Mouse (Mus musculus): ENCODE results near the gene Lamtor1. TPM values are rescaled to one million over a fixed set of nuclear protein-coding genes. Genes with fewer than 3 reads are reported as not detected.

The Lamtor1 gene
- 9.2 TPM for polyA plus RNA-seq (2014; fragmentation: Illumina TruSeq; extraction: RNeasy Lipid Tissue Mini Kit (QIAGEN cat#74804); ENCODE audit: low read depth, low replicate concordance)

GRCm38 (mm10) chr7:101905561-101906286 is at the start of gene Lamtor1:
Lamtor1 (plus strand) TSS chr7:101905904.

GRCm38 (mm10) chr7:101857094-101857493 is 48.6 kb upstream of the Lamtor1 start, which contains the start of gene Folr2:
Folr2 (minus strand) TSS chr7:101857194.

GRCm38 (mm10) chr7:101863415-101863814 is 42.3 kb upstream of the Lamtor1 start, which contains the start of gene Anapc15:
Anapc15 (plus strand) TSS chr7:101863715.

GRCm38 (mm10) chr7:101870629-101871028 is 35.1 kb upstream of the Lamtor1 start, which contains the start of gene Folr1:
Folr1 (minus strand) TSS chr7:101870788.

GRCm38 (mm10) chr7:101906287-101906681 is 580 bp downstream of the Lamtor1 start, which contains the start of gene Tomt:
Tomt (minus strand) TSS chr7:101906359.

GRCm38 (mm10) chr7:101933751-101934240 is 28.1 kb downstream of the Lamtor1 start, which contains the start of the genes Lrrc51 and Numa1:
Lrrc51 (minus strand) TSS chr7:101933895.
Numa1 (plus strand) TSS chr7:101934111.

Other genes starting within 250 kb of the Lamtor1 start
- gene Clpb, start 242.3 kb upstream of the Lamtor1 start, polyA plus RNA-seq (2014; fragmentation: Illumina TruSeq; extraction: RNeasy Lipid Tissue Mini Kit (QIAGEN cat#74804); ENCODE audit: low read depth, low replicate concordance): 5.5 TPM
- not detected for gene Phox2a, start 87.6 kb upstream of the Lamtor1 start, polyA plus RNA-seq (2014; fragmentation: Illumina TruSeq; extraction: RNeasy Lipid Tissue Mini Kit (QIAGEN cat#74804); ENCODE audit: low read depth, low replicate concordance)
- gene Inppl1, start 67.7 kb upstream of the Lamtor1 start, polyA plus RNA-seq (2014; fragmentation: Illumina TruSeq; extraction: RNeasy Lipid Tissue Mini Kit (QIAGEN cat#74804); ENCODE audit: low read depth, low replicate concordance): 8.3 TPM
- 6.8 TPM for gene Folr2, start 48.7 kb upstream of the Lamtor1 start, polyA plus RNA-seq (2014; fragmentation: Illumina TruSeq; extraction: RNeasy Lipid Tissue Mini Kit (QIAGEN cat#74804); ENCODE audit: low read depth, low replicate concordance)
- gene Anapc15, start 42.2 kb upstream of the Lamtor1 start, polyA plus RNA-seq (2014; fragmentation: Illumina TruSeq; extraction: RNeasy Lipid Tissue Mini Kit (QIAGEN cat#74804); ENCODE audit: low read depth, low replicate concordance): 11.5 TPM
- gene Folr1, start 35.1 kb upstream of the Lamtor1 start, polyA plus RNA-seq (2014; fragmentation: Illumina TruSeq; extraction: RNeasy Lipid Tissue Mini Kit (QIAGEN cat#74804); ENCODE audit: low read depth, low replicate concordance): not detected
- gene Tomt, start 455 bp downstream of the Lamtor1 start, polyA plus RNA-seq (2014; fragmentation: Illumina TruSeq; extraction: RNeasy Lipid Tissue Mini Kit (QIAGEN cat#74804); ENCODE audit: low read depth, low replicate concordance): not detected
- 2.3 TPM for gene Lrrc51, start 28.0 kb downstream of the Lamtor1 start, polyA plus RNA-seq (2014; fragmentation: Illumina TruSeq; extraction: RNeasy Lipid Tissue Mini Kit (QIAGEN cat#74804); ENCODE audit: low read depth, low replicate concordance)
- gene Numa1, start 28.2 kb downstream of the Lamtor1 start, polyA plus RNA-seq (2014; fragmentation: Illumina TruSeq; extraction: RNeasy Lipid Tissue Mini Kit (QIAGEN cat#74804); ENCODE audit: low read depth, low replicate concordance): 11.2 TPM
- 21.1 TPM for gene Il18bp, start 112.8 kb downstream of the Lamtor1 start, polyA plus RNA-seq (2014; fragmentation: Illumina TruSeq; extraction: RNeasy Lipid Tissue Mini Kit (QIAGEN cat#74804); ENCODE audit: low read depth, low replicate concordance)
- 12.2 TPM for gene Rnf121, start 159.6 kb downstream of the Lamtor1 start, polyA plus RNA-seq (2014; fragmentation: Illumina TruSeq; extraction: RNeasy Lipid Tissue Mini Kit (QIAGEN cat#74804); ENCODE audit: low read depth, low replicate concordance)
- gene Xndc1, start 159.6 kb downstream of the Lamtor1 start, polyA plus RNA-seq (2014; fragmentation: Illumina TruSeq; extraction: RNeasy Lipid Tissue Mini Kit (QIAGEN cat#74804); ENCODE audit: low read depth, low replicate concordance): 4.1 TPM
- gene Xntrpc, start 159.8 kb downstream of the Lamtor1 start, polyA plus RNA-seq (2014; fragmentation: Illumina TruSeq; extraction: RNeasy Lipid Tissue Mini Kit (QIAGEN cat#74804); ENCODE audit: low read depth, low replicate concordance): not detected
- gene Trpc2, start 177.2 kb downstream of the Lamtor1 start, polyA plus RNA-seq (2014; fragmentation: Illumina TruSeq; extraction: RNeasy Lipid Tissue Mini Kit (QIAGEN cat#74804); ENCODE audit: low read depth, low replicate concordance): not detected
- gene Art1, start 195.8 kb downstream of the Lamtor1 start, polyA plus RNA-seq (2014; fragmentation: Illumina TruSeq; extraction: RNeasy Lipid Tissue Mini Kit (QIAGEN cat#74804); ENCODE audit: low read depth, low replicate concordance): not detected
- not detected for gene Art5, start 203.6 kb downstream of the Lamtor1 start, polyA plus RNA-seq (2014; fragmentation: Illumina TruSeq; extraction: RNeasy Lipid Tissue Mini Kit (QIAGEN cat#74804); ENCODE audit: low read depth, low replicate concordance)
- gene Chrna10, start 210.9 kb downstream of the Lamtor1 start, polyA plus RNA-seq (2014; fragmentation: Illumina TruSeq; extraction: RNeasy Lipid Tissue Mini Kit (QIAGEN cat#74804); ENCODE audit: low read depth, low replicate concordance): not detected